Mouse (Mus musculus) spleen, adult 2 months (tissue): ENCODE data around the gene Adamts16.

ENCODE experiments used
- CTCF ChIP-seq: fragments of 200-500 bp; IDR thresholded peaks from 2 replicates; pipeline ENCODE4 v1.5.1; 2011; ENCODE audit warnings: mild to moderate bottlenecking, inconsistent platforms; ENCODE audit not compliant: insufficient read depth, insufficient read length, insufficient replicate concordance; ENCODE audit errors: extremely low read depth
- POLR2A ChIP-seq: fragments of 200-500 bp; IDR thresholded peaks from 2 replicates; pipeline ENCODE4 v1.6.1; 2011; ENCODE audit warnings: low read depth, low read length, inconsistent platforms

DNA sequence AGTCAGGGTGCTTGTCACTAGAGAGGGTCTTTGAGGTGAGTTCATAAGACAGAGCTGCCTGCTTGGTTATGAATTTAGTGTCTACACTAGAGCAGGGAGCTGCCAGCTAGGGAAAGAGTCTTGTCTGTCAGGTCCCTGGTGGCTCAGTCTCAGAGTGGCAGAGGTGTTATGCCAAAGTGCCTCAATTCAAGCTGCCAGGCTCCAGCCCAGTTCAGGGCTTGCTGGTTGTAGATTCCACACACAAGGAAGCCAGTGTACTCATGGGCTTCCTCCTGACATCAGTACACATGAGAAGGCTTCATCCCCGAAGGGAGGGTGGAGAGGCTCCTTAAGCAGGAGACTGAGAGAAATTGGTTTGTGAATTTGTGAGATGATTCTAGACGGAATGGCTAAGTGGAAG, 43.4 kb upstream of the Adamts16 start:
- no peak for TF ChIP-seq CTCF
- no peak for TF ChIP-seq POLR2A
